Mouse (Mus musculus): ENCODE data around the gene Sys1. TPM values are rescaled to one million over a fixed set of nuclear protein-coding genes. Genes with fewer than 3 reads are reported as not detected.

Gene Sys1
- total RNA-seq, 2 experiments from 2014 or later, result 23.0 to 24.6 TPM

- intact Hi-C loops (cut with DNase I), result no loop called here
- DNase-seq, result no peak
Measured at GRCm38 (mm10) chr2:164433278-164433895, 23.4 kb upstream of the Sys1 start.

- no peak for DNase-seq
- intact Hi-C loops (cut with DNase I), result no loop called here
Measured at GRCm38 (mm10) chr2:164434681-164435080, 22.1 kb upstream of the Sys1 start.

GRCm38 (mm10) chr2:164435216-164436090, 21.3 kb upstream of the Sys1 start:
- DNase-seq, result no peak
- intact Hi-C loops (cut with DNase I), result no loop called here

GRCm38 (mm10) chr2:164436215-164436913, 20.4 kb upstream of the Sys1 start:
- intact Hi-C loops (cut with DNase I), result no loop called here
- no peak for DNase-seq

- DNase-seq, result no peak
- intact Hi-C loops (cut with DNase I), result no loop called here
Measured at GRCm38 (mm10) chr2:164436961-164437360, 19.8 kb upstream of the Sys1 start.

GRCm38 (mm10) chr2:164437710-164438109, 19.1 kb upstream of the Sys1 start:
- intact Hi-C loops (cut with DNase I), result no loop called here
- DNase-seq, result no peak

GRCm38 (mm10) chr2:164438257-164438656, 18.5 kb upstream of the Sys1 start:
- no peak for DNase-seq
- intact Hi-C loops (cut with DNase I), result no loop called here

- no peak for DNase-seq
- intact Hi-C loops (cut with DNase I), result no loop called here
Measured at GRCm38 (mm10) chr2:164439001-164439421, 17.8 kb upstream of the Sys1 start.

- no peak for DNase-seq
- intact Hi-C loops (cut with DNase I), result no loop called here
Measured at GRCm38 (mm10) chr2:164440314-164440713, 16.4 kb upstream of the Sys1 start.

GRCm38 (mm10) chr2:164441155-164441554, 15.6 kb upstream of the Sys1 start:
- intact Hi-C loops (cut with DNase I), result no loop called here
- DNase-seq, result no peak

GRCm38 (mm10) chr2:164441731-164442130, 15.0 kb upstream of the Sys1 start:
- DNase-seq, result no peak
- intact Hi-C loops (cut with DNase I), result no loop called here

GRCm38 (mm10) chr2:164442315-164443050, 14.3 kb upstream of the Sys1 start:
- intact Hi-C loops (cut with DNase I), result no loop called here
- DNase-seq, result peak; percentile 56 to 66

GRCm38 (mm10) chr2:164443051-164443437, 13.7 kb upstream of the Sys1 start:
- intact Hi-C loops (cut with DNase I), result no loop called here
- DNase-seq, result peak; percentile 85 to 88

GRCm38 (mm10) chr2:164443460-164444000, 13.2 kb upstream of the Sys1 start, which contains the start of gene Sdc4:
TSS of gene Sdc4 (minus strand) at chr2:164443887.
- peak in 1 of 2 experiments; percentile 49 for DNase-seq
- intact Hi-C loops (cut with DNase I), result no loop called here

GRCm38 (mm10) chr2:164444701-164445100, 12.1 kb upstream of the Sys1 start:
- DNase-seq, result no peak
- intact Hi-C loops (cut with DNase I), result no loop called here

- DNase-seq, result no peak
- intact Hi-C loops (cut with DNase I), result no loop called here
Measured at GRCm38 (mm10) chr2:164445399-164446085, 11.2 kb upstream of the Sys1 start.

GRCm38 (mm10) chr2:164446086-164446469, 10.7 kb upstream of the Sys1 start:
- intact Hi-C loops (cut with DNase I), result no loop called here
- DNase-seq, result no peak

- no peak for DNase-seq
- intact Hi-C loops (cut with DNase I), result no loop called here
Measured at GRCm38 (mm10) chr2:164448140-164448539, 8.6 kb upstream of the Sys1 start.

- no peak for DNase-seq
- intact Hi-C loops (cut with DNase I), result no loop called here
Measured at GRCm38 (mm10) chr2:164448921-164449320, 7.8 kb upstream of the Sys1 start.

Measured in heart, postnatal 36 days (tissue).